Mouse (Mus musculus): ENCODE results near the gene Spp1. TPM values are rescaled to one million over a fixed set of nuclear protein-coding genes. Genes with fewer than 3 reads are reported as not detected.

Spp1 gene
- 12.1 and 43.3 TPM in 2 replicates for polyA plus RNA-seq (2015; fragmentation: Nextera tagmentation; extraction: Ambion mirVana)

DNA sequence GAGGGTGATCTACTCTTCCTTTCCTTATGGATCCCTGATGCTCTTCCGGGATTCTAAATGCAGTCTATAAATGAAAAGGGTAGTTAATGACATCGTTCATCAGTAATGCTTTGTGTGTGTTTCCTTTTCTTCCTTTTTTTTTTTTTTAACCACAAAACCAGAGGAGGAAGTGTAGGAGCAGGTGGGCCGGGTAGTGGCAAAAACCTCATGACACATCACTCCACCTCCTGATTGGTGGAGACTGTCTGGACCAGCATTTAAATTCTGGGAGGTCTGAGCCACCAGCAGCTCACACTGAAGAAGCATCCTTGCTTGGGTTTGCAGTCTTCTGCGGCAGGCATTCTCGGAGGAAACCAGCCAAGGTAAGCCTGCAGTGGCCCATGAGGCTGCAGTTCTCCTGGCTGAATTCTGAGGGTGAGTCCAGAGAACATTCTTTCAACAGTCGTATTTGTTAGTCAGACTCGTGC is at the start of gene Spp1:
TSS of gene Spp1 (plus strand) at position 284 of the 467 bp plus-strand sequence.
- Histone ChIP-seq H3K4me3 (replicated peaks; ENCODE audit: low read length) (no peak within 1 kb of the TSS), H3K4me1 (replicated peaks; ENCODE audit: control insufficient read depth, insufficient read depth, low read length) (no peaks in the 10 kb centered on the region; the same call in 1 of the 2 replicates), H3K27ac (ENCODE audit: low read length) (no peak within 1 kb of the TSS), H3K36me3 (ENCODE audit: control insufficient read depth, insufficient read depth) (no peaks in the 10 kb centered on the region), H3K27me3 (replicated peaks; ENCODE audit: control insufficient read depth, insufficient read depth, low read length) (no peaks in the 10 kb centered on the region), H3K9me3 (ENCODE audit: control insufficient read depth, low read length) (no peaks in the 10 kb centered on the region), H3K9ac (replicated peaks; ENCODE audit: low read depth, low read length) (no peak within 1 kb of the TSS), H3K4me2 (ENCODE audit: low read length) (no peak within 1 kb of the TSS)
- 65% methylated on average over 7 of the region's 7 CpGs for WGBS
- no peak for ATAC-seq

DNA sequence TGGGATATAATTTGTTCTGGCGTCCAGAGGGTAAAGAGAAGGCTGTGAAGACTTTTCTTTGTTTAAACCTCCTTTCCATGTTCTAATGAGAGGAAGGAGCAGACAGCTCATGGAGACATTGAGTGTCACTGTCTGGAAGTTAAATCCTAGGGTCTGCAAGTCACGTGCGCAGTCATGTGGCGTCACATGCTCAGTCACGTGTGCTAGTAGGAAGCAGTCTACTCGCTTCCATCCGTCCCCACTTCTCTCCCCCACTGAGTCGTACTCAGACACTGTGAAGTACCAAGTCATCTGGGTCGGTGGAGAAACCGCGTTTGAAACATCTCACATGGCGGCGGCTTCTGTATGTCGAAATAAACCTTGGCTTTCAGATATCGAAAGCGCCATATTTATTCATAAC is 49.4 kb upstream of the Spp1 start:
- no peaks in the 10 kb centered on the region for H3K4me1 ChIP-seq (replicated peaks; ENCODE audit: control insufficient read depth, insufficient read depth, low read length)
- H3K4me3 ChIP-seq (replicated peaks; ENCODE audit: low read length), result no peak overlapping the region
- H3K9me3 ChIP-seq (ENCODE audit: control insufficient read depth, low read length), result no peaks in the 10 kb centered on the region
- 93% methylated on average over 16 of the region's 16 CpGs for WGBS
- H3K9ac ChIP-seq (replicated peaks; ENCODE audit: low read depth, low read length), result no peak overlapping the region
- no peak overlapping the region for H3K4me2 ChIP-seq (ENCODE audit: low read length)
- no peak for ATAC-seq
- H3K27me3 ChIP-seq (replicated peaks; ENCODE audit: control insufficient read depth, insufficient read depth, low read length), result no peaks in the 10 kb centered on the region
- H3K36me3 ChIP-seq (ENCODE audit: control insufficient read depth, insufficient read depth), result no peaks in the 10 kb centered on the region
- no peak overlapping the region for H3K27ac ChIP-seq (ENCODE audit: low read length)

DNA sequence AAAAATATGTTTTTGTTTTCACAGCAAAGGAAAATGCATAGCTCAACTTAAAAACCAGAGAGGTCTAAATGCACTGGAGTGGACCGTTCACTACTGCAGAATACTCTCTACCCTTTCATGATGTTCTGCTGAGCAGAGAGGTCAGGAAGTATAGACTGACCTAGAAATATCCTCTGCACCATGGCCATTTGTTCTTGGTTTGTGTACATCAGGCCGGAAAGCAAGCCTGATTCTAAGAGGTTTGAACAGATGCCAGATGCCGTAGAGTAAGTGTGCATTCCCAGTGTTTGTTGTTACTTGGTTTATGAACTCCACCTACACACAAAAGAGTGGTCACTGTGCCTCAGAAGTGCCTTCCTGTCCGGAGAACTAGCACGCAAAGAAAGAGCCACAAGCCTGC is 48.0 kb upstream of the Spp1 start:
- Histone ChIP-seq H3K27me3 (replicated peaks; ENCODE audit: control insufficient read depth, insufficient read depth, low read length) (no peaks in the 10 kb centered on the region), H3K4me3 (replicated peaks; ENCODE audit: low read length) (no peak overlapping the region), H3K36me3 (ENCODE audit: control insufficient read depth, insufficient read depth) (no peaks in the 10 kb centered on the region), H3K9me3 (ENCODE audit: control insufficient read depth, low read length) (no peaks in the 10 kb centered on the region), H3K27ac (ENCODE audit: low read length) (no peak overlapping the region), H3K4me2 (ENCODE audit: low read length) (no peak overlapping the region), H3K9ac (replicated peaks; ENCODE audit: low read depth, low read length) (no peak overlapping the region), H3K4me1 (replicated peaks; ENCODE audit: control insufficient read depth, insufficient read depth, low read length) (no peaks in the 10 kb centered on the region)
- ATAC-seq, result no peak
- 78% methylated on average over 5 of the region's 5 CpGs for WGBS

DNA sequence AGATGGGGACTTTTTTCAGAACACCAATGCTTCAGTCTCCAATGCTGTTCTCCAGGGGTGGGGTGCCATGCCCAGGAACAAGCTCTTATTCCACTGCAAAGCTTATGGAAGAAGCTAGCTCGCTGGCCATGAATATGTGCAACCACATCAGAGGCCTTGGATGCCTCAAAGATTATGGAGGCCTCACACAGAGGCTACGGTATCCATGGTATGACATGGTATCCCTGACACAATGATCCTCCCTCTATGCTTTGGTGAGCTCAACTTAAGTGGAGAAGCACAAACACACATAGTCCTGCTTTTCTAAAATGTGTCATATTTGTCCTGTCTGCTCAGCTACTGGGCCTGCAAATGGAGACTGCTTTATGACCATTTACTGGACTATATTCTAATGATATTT is 44.0 kb upstream of the Spp1 start:
- Histone ChIP-seq H3K4me1 (replicated peaks; ENCODE audit: control insufficient read depth, insufficient read depth, low read length) (no peaks in the 10 kb centered on the region), H3K27ac (ENCODE audit: low read length) (no peak overlapping the region), H3K9me3 (ENCODE audit: control insufficient read depth, low read length) (no peaks in the 10 kb centered on the region), H3K9ac (replicated peaks; ENCODE audit: low read depth, low read length) (no peak overlapping the region), H3K4me3 (replicated peaks; ENCODE audit: low read length) (no peak overlapping the region), H3K27me3 (replicated peaks; ENCODE audit: control insufficient read depth, insufficient read depth, low read length) (no peaks in the 10 kb centered on the region), H3K4me2 (ENCODE audit: low read length) (no peak overlapping the region), H3K36me3 (ENCODE audit: control insufficient read depth, insufficient read depth) (no peaks in the 10 kb centered on the region)
- WGBS, result 75% methylated on average over 2 of the region's 2 CpGs
- ATAC-seq, result no peak

DNA sequence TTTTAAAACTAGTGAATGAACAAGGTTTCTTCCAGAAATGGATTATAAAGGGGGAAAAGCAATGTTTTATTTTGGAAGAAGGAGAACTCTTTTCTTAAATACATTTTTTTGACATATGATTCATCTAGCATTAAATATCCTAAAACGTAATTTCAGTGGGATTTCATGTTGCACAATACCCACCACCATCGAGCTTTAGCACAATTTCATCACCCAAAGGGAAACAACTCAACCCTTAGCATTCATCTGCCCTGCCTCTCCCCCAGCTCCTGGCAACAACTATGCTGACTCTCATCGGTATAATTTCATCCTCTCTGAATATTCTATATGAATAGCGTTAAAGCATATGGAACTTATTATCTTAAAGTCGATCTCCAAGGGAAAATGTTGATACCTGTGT is 42.1 kb upstream of the Spp1 start:
- no peaks in the 10 kb centered on the region for H3K27me3 ChIP-seq (replicated peaks; ENCODE audit: control insufficient read depth, insufficient read depth, low read length)
- H3K4me2 ChIP-seq (ENCODE audit: low read length), result no peak overlapping the region
- H3K4me3 ChIP-seq (replicated peaks; ENCODE audit: low read length), result no peak overlapping the region
- no peaks in the 10 kb centered on the region for H3K9me3 ChIP-seq (ENCODE audit: control insufficient read depth, low read length)
- no peaks in the 10 kb centered on the region for H3K4me1 ChIP-seq (replicated peaks; ENCODE audit: control insufficient read depth, insufficient read depth, low read length)
- no peaks in the 10 kb centered on the region for H3K36me3 ChIP-seq (ENCODE audit: control insufficient read depth, insufficient read depth)
- no peak for ATAC-seq
- no peak overlapping the region for H3K27ac ChIP-seq (ENCODE audit: low read length)
- H3K9ac ChIP-seq (replicated peaks; ENCODE audit: low read depth, low read length), result no peak overlapping the region
- WGBS, result 82% methylated on average over 5 of the region's 5 CpGs

DNA sequence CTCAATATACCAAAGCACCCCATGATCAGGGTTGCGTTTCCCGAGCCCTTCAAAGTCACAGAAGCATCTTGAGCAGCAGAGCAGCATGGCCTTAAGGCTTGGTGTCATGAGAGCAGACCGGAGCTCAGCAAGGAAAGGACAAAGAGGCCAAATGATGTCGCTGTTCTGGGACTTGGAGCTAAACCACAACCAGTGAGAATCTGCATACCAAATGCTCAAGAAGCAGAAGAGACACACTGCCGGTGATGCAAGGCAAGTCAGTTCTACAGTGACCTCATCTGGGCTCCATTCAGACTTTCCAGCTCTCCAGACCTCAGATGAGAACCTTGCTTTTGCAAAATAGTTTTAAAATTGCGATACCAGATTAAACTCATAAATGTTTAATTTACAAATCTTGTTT is 38.6 kb upstream of the Spp1 start:
- Histone ChIP-seq H3K27ac (ENCODE audit: low read length) (no peak overlapping the region), H3K4me2 (ENCODE audit: low read length) (no peak overlapping the region), H3K4me3 (replicated peaks; ENCODE audit: low read length) (no peak overlapping the region), H3K27me3 (replicated peaks; ENCODE audit: control insufficient read depth, insufficient read depth, low read length) (no peaks in the 10 kb centered on the region), H3K36me3 (ENCODE audit: control insufficient read depth, insufficient read depth) (no peaks in the 10 kb centered on the region), H3K4me1 (replicated peaks; ENCODE audit: control insufficient read depth, insufficient read depth, low read length) (no peaks in the 10 kb centered on the region), H3K9me3 (ENCODE audit: control insufficient read depth, low read length) (no peaks in the 10 kb centered on the region), H3K9ac (replicated peaks; ENCODE audit: low read depth, low read length) (no peak overlapping the region)
- WGBS, result 71% methylated on average over 6 of the region's 6 CpGs
- no peak for ATAC-seq

DNA sequence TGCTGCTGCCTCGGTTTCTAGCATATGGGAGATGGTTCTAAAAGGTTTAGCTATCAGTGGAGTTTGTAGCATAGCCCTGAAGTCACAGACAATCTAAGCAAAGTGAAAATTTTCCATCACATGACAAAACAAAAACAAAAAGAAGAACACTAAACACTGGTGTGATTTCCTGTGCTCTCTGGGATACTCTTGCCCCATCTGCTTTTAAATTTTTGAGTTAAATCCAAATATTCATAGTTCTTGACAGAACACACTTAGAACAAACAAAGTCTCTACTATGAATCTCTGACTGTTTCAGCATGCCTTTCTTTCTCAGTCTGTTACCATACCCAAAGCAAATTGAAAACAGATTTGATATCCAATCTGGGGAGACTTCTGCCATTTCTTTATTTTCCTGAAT is 36.9 kb upstream of the Spp1 start:
- Histone ChIP-seq H3K9ac (replicated peaks; ENCODE audit: low read depth, low read length) (no peak overlapping the region), H3K4me2 (ENCODE audit: low read length) (no peak overlapping the region), H3K4me3 (replicated peaks; ENCODE audit: low read length) (no peak overlapping the region), H3K9me3 (ENCODE audit: control insufficient read depth, low read length) (no peaks in the 10 kb centered on the region), H3K27me3 (replicated peaks; ENCODE audit: control insufficient read depth, insufficient read depth, low read length) (no peaks in the 10 kb centered on the region), H3K4me1 (replicated peaks; ENCODE audit: control insufficient read depth, insufficient read depth, low read length) (no peaks in the 10 kb centered on the region), H3K27ac (ENCODE audit: low read length) (no peak overlapping the region), H3K36me3 (ENCODE audit: control insufficient read depth, insufficient read depth) (no peaks in the 10 kb centered on the region)
- ATAC-seq, result no peak
- 64% methylated on average over 1 of the region's 1 CpGs for WGBS

DNA sequence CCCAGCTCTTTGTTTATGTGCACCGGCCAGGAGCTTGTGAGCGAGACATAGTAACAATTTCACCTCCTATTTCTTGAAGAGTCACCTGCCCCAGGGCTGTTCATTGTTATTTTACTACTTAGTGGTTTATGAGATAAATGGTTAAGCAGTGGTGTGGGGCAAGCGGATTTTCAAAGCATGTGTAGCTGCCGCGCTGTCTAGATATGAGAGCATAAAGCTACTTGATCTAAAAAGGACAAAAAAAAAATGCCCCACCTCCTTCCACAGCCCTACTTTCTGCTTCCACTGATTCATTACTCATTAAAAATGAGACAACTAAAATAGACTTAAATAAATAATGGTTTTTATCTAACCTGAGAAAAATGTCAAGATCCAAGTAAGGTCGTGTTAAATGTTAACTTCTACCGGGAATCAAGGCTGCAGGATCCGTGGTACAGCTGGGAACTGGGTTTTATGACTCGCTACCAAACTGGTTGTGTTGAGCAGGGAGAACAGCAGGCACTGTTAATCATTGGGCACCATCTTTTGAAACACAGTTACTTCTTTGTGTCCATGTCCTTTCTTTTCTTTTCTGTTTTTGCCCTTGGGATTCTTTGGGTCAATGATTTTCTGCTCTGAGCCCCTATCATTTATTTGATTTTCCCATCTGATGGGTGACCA is 35.5 kb upstream of the Spp1 start:
- no peak overlapping the region for H3K4me2 ChIP-seq (ENCODE audit: low read length)
- H3K4me1 ChIP-seq (replicated peaks; ENCODE audit: control insufficient read depth, insufficient read depth, low read length), result no peaks in the 10 kb centered on the region
- no peaks in the 10 kb centered on the region for H3K27me3 ChIP-seq (replicated peaks; ENCODE audit: control insufficient read depth, insufficient read depth, low read length)
- no peaks in the 10 kb centered on the region for H3K9me3 ChIP-seq (ENCODE audit: control insufficient read depth, low read length)
- no peak for ATAC-seq
- H3K36me3 ChIP-seq (ENCODE audit: control insufficient read depth, insufficient read depth), result no peaks in the 10 kb centered on the region
- 64% methylated on average over 9 of the region's 9 CpGs for WGBS
- no peak overlapping the region for H3K4me3 ChIP-seq (replicated peaks; ENCODE audit: low read length)
- no peak overlapping the region for H3K9ac ChIP-seq (replicated peaks; ENCODE audit: low read depth, low read length)
- H3K27ac ChIP-seq (ENCODE audit: low read length), result no peak overlapping the region

DNA sequence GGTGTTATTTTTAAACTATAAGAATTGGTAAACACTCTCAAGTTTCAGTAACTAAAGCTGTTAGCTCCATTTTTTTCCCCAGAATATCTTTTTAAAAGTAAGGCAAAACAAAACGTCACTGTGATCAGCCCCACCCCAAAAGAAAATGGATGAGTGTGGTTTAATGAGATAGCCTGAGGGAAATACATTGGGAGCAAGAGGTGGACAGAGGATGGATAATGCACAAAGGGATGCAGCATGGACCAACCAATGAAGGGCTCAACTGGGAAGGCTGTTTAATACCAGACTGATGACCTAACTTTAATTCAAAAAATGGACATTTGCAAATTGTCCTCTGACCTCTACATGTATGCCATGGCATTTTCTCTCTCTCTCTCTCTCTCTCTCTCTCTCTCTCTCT is 34.9 kb upstream of the Spp1 start:
- H3K27me3 ChIP-seq (replicated peaks; ENCODE audit: control insufficient read depth, insufficient read depth, low read length), result no peaks in the 10 kb centered on the region
- no peaks in the 10 kb centered on the region for H3K36me3 ChIP-seq (ENCODE audit: control insufficient read depth, insufficient read depth)
- no peak overlapping the region for H3K27ac ChIP-seq (ENCODE audit: low read length)
- 38% methylated on average over 1 of the region's 1 CpGs for WGBS
- no peaks in the 10 kb centered on the region for H3K4me1 ChIP-seq (replicated peaks; ENCODE audit: control insufficient read depth, insufficient read depth, low read length)
- H3K9me3 ChIP-seq (ENCODE audit: control insufficient read depth, low read length), result no peaks in the 10 kb centered on the region
- H3K4me3 ChIP-seq (replicated peaks; ENCODE audit: low read length), result no peak overlapping the region
- no peak overlapping the region for H3K9ac ChIP-seq (replicated peaks; ENCODE audit: low read depth, low read length)
- no peak for ATAC-seq
- H3K4me2 ChIP-seq (ENCODE audit: low read length), result no peak overlapping the region

DNA sequence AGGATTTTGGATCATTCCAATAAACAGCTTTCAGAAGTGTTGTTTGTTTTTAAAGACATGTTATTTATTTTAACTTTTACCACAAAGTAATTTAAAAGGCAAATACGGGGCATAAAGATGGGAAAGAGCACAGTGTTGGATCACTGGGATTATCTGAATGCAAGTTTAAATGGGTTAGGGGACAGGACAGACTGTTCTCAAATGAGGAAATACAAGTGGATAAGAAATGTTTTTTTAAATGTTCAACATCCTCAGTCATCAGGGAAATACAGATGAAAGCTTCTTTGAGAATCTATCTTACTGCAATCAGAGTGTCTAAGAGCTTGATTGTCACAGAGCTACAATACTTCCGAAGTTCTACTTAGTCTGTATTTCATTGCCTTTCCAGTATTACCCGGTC is 32.3 kb upstream of the Spp1 start:
- H3K4me1 ChIP-seq (replicated peaks; ENCODE audit: control insufficient read depth, insufficient read depth, low read length), result peaks cover 4% of the 10 kb centered on the region
- WGBS, result 72% methylated on average over 3 of the region's 3 CpGs
- no peak overlapping the region for H3K4me3 ChIP-seq (replicated peaks; ENCODE audit: low read length)
- no peak for ATAC-seq
- no peak overlapping the region for H3K9ac ChIP-seq (replicated peaks; ENCODE audit: low read depth, low read length)
- H3K4me2 ChIP-seq (ENCODE audit: low read length), result no peak overlapping the region
- H3K36me3 ChIP-seq (ENCODE audit: control insufficient read depth, insufficient read depth), result no peaks in the 10 kb centered on the region
- no peaks in the 10 kb centered on the region for H3K27me3 ChIP-seq (replicated peaks; ENCODE audit: control insufficient read depth, insufficient read depth, low read length)
- no peaks in the 10 kb centered on the region for H3K9me3 ChIP-seq (ENCODE audit: control insufficient read depth, low read length)
- H3K27ac ChIP-seq (ENCODE audit: low read length), result no peak overlapping the region
